25 mouse cellular contexts compared by ENCODE assay signal in the genomic region with DNA sequence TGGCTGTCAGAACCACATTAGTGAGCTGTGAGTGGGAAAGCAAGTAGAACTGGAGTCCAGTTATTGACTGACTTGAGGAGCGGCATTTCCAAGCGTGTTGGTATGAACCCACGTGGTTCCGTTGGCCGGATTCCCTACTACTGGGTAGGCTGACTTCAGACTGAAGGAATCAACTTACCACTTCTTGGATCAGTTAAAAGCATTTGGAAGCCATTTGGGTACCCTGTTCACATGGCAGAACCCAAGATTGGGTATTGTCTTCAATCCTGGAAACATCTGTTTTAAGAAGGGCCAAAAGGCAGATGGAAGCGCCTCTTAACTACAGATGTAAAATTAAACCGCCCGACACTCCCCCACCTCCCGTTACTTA.
DNase-seq lines count a peak whose midpoint lies in the region; ATAC-seq and TF ChIP-seq lines count a peak whose summit lies in the region.
"Had no signal": no experiment of that assay in that cellular context is flagged by ENCODE, and none has a peak within 500 bp of the region (broad histone marks: within the 10 kb centered on the region; RNA-seq: fewer than 3 reads in every experiment).

No protein-coding gene starts in this region.

- H3K4me1 ChIP-seq in neural tube, embryonic 15.5 days = peaks cover 6% of the 10 kb centered on the region
- H3K4me1 ChIP-seq in limb, embryonic 10.5 days = peaks cover 57% of the 10 kb centered on the region
- H3K4me1 ChIP-seq in intestine, postnatal 0 days (replicated peaks; ENCODE audit: control insufficient read depth, insufficient read depth, low read length) = no peaks in the 10 kb centered on the region
- H3K4me1 ChIP-seq: liver, embryonic 13.5 days; neural tube, embryonic 12.5 days had no signal

- peaks cover 8% of the 10 kb centered on the region; the same call in 1 of the 2 replicates for H3K36me3 ChIP-seq in neural tube, embryonic 15.5 days
- 0 out of 2 replicates have a peak, but pooled peaks cover 2% of the 10 kb centered on the region for H3K36me3 ChIP-seq in limb, embryonic 10.5 days
- peaks cover 13% of the 10 kb centered on the region; the same call in 1 of the 2 replicates for H3K36me3 ChIP-seq in intestine, postnatal 0 days (ENCODE audit: control insufficient read depth, insufficient read depth)
- H3K36me3 ChIP-seq: heart, embryonic 13.5 days; liver, embryonic 13.5 days; neural tube, embryonic 12.5 days had no signal

- intact Hi-C loops in gastrocnemius, adult 2 months (cut with DNase I) = loop anchor here (5.0 kb wide), 2 partner anchors 49 to 64 kb away; no protein-coding TSS in a partner anchor
- intact Hi-C loops in gastrocnemius, postnatal 36 days (cut with DNase I) = no loop called here

- H3K9ac ChIP-seq in neural tube, embryonic 15.5 days (replicated peaks) = no peak overlapping the region
- H3K9ac ChIP-seq in intestine, postnatal 0 days (ENCODE audit: low read depth, low read length) = no peak overlapping the region
- H3K9ac ChIP-seq: forebrain, postnatal 0 days; heart, embryonic 13.5 days; hindbrain, embryonic 15.5 days; liver, embryonic 13.5 days; lung, embryonic 14.5 days; neural tube, embryonic 12.5 days had no signal

- no peak for ATAC-seq in neural tube, embryonic 15.5 days (ENCODE audit: low FRiP score)
- no peak for ATAC-seq in intestine, postnatal 0 days
- ATAC-seq: forebrain, postnatal 0 days; intestine, embryonic 16.5 days had no signal

- H3K27ac ChIP-seq in gastrocnemius, adult 2 months = no peak overlapping the region
- 0 out of 2 replicates have a peak overlapping the region, but pooled peaks have one; percentile 45 for H3K27ac ChIP-seq in neural tube, embryonic 15.5 days (replicated peaks)
- H3K27ac ChIP-seq in limb, embryonic 10.5 days = peak overlapping the region; percentile 70
- H3K27ac ChIP-seq in intestine, postnatal 0 days (ENCODE audit: low read depth, low read length) = no peak overlapping the region
- H3K27ac ChIP-seq: heart, embryonic 13.5 days; hindbrain, embryonic 15.5 days; layer of hippocampus, adult 2 months; liver, embryonic 13.5 days; macrophage; neural tube, embryonic 12.5 days had no signal

- peak; percentile 66 for DNase-seq in gastrocnemius, adult 2 months
- no peak for DNase-seq in gastrocnemius, postnatal 36 days
- no peak for DNase-seq in neural tube, embryonic 10.5 days (ENCODE audit: extremely low spot score, low spot score)
- DNase-seq in limb, embryonic 10.5 days (ENCODE audit: low spot score) = no peak
- no peak for DNase-seq in layer of hippocampus, adult 9-11 months
- DNase-seq: adrenal gland, postnatal 36 days; B cell, adult 2 months; cerebellum, adult 11-12 months; embryo, embryonic 11 days; forebrain, postnatal 0 days; heart, postnatal 36 days; kidney, postnatal 14 days; liver, embryonic 13.5 days; lung, embryonic 14.5 days; right cerebral cortex, adult 18-20 months; thymus, postnatal 36 days had no signal

- 97% methylated on average over 9 of the region's 9 CpGs for WGBS in neural tube, embryonic 15.5 days
- whole genome bisulfite sequencing in limb, embryonic 10.5 days = 86% methylated on average over 9 of the region's 9 CpGs
- 96% methylated on average over 9 of the region's 9 CpGs for WGBS in intestine, postnatal 0 days

- H3K4me3 ChIP-seq in gastrocnemius, adult 2 months = no peak overlapping the region
- no peak overlapping the region for H3K4me3 ChIP-seq in neural tube, embryonic 15.5 days (replicated peaks)
- H3K4me3 ChIP-seq in limb, embryonic 10.5 days = no peak overlapping the region
- no peak overlapping the region for H3K4me3 ChIP-seq in intestine, postnatal 0 days (ENCODE audit: low read depth, low read length)
- H3K4me3 ChIP-seq: heart, embryonic 13.5 days; hindbrain, embryonic 15.5 days; layer of hippocampus, adult 2 months; liver, embryonic 13.5 days; neural tube, embryonic 12.5 days had no signal

- H3K27me3 ChIP-seq in neural tube, embryonic 15.5 days (replicated peaks) = no peaks in the 10 kb centered on the region
- H3K27me3 ChIP-seq in limb, embryonic 10.5 days (ENCODE audit: low read depth, poor library complexity, severe bottlenecking) = no peaks in the 10 kb centered on the region
- H3K27me3 ChIP-seq in intestine, postnatal 0 days (replicated peaks; ENCODE audit: control insufficient read depth, insufficient read depth, low read length) = no peaks in the 10 kb centered on the region
- H3K27me3 ChIP-seq: heart, embryonic 13.5 days; hindbrain, embryonic 15.5 days; liver, embryonic 13.5 days; neural tube, embryonic 12.5 days had no signal

- no peak overlapping the region for H3K4me2 ChIP-seq in neural tube, embryonic 15.5 days
- no peak overlapping the region for H3K4me2 ChIP-seq in intestine, postnatal 0 days (replicated peaks; ENCODE audit: low read depth)
- H3K4me2 ChIP-seq: heart, embryonic 13.5 days; hindbrain, embryonic 15.5 days; liver, embryonic 13.5 days; lung, embryonic 14.5 days; midbrain, embryonic 11.5 days; neural tube, embryonic 12.5 days had no signal

- no peaks in the 10 kb centered on the region for H3K9me3 ChIP-seq in neural tube, embryonic 15.5 days (replicated peaks)
- no peaks in the 10 kb centered on the region for H3K9me3 ChIP-seq in limb, embryonic 10.5 days (replicated peaks)
- H3K9me3 ChIP-seq in intestine, postnatal 0 days (ENCODE audit: control insufficient read depth) = no peaks in the 10 kb centered on the region
- H3K9me3 ChIP-seq: heart, embryonic 13.5 days; hindbrain, embryonic 15.5 days; liver, embryonic 13.5 days; neural tube, embryonic 12.5 days had no signal

- TF ChIP-seq CTCF in gastrocnemius, adult 2 months (IDR thresholded peaks at IDR 0.05) = no peak
- no peak for TF ChIP-seq CTCF in intestine, postnatal 0 days (IDR thresholded peaks at IDR 0.05; ENCODE audit: low read depth)

Comparison
In these comparisons a context has a peak if more than half of its experiments do, and no peak if none do; other contexts are left out.
1. H3K27ac ChIP-seq: peak in neural tube, embryonic 15.5 days (single experiment) and limb, embryonic 10.5 days (single experiment); none in gastrocnemius, adult 2 months (single experiment) and intestine, postnatal 0 days (single experiment).